Mouse (Mus musculus) left cerebral cortex, adult 6 months (tissue): Measurements from ENCODE around the gene Uckl1. TPM values are rescaled to one million over a fixed set of nuclear protein-coding genes. Genes with fewer than 3 reads are reported as not detected.

Experiments
- long read RNA-seq, 2 experiments: library from polyadenylated mRNA; unstranded; transcript quantifications; one replicate each; pipeline ENCODE4 v2.0.0; 2019 to 2020
- polyA plus RNA-seq: library from polyadenylated mRNA; unstranded; fragments of <200 nt; fragmentation: Nextera tagmentation; gene quantifications from 2 replicates; pipeline ENCODE4 v1.2.3, GENCODE M21; 2021

Uckl1 gene
- 28.6 and 32.5 TPM in 2 replicates for polyA plus RNA-seq
- long read RNA-seq, experiment 1, partial matches to known transcripts, result 2 of 198 reads
- long read RNA-seq, experiment 1, other reads (novel, unspliced or antisense), result 195 of 198 reads
- long read RNA-seq, experiment 2, partial matches to known transcripts, result 2 of 35 reads
- long read RNA-seq, experiment 2, other reads (novel, unspliced or antisense), result 33 of 35 reads

DNA sequence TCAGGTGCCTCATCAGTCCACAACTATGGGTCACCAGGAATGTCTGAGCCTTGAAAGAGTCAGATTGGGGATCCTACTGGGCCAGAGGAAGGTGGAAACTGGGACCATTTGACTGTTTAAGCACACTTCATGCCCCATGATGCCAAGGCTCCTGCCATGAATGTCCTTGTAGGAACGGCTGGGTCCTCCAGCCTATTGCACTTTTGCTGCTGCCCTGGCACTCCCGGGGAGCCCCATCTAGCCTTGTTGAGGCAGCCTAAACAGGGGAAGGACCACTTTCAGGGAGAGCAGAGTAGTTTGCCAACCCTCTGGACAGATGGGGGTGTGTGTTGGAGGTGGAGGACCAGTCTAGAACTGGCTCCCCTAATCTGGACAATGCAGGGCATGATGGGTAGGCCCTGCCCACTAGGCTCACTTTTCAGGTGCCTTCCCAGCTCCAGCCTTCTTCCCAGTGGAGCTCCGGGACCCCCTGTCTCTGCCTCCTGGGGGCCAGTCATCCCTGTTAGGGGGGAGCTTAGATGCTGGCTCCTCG lies at the start of gene Uckl1:
Gene Uckl1, minus strand, starts transcription at position 482 of the 532 bp plus-strand sequence.

DNA sequence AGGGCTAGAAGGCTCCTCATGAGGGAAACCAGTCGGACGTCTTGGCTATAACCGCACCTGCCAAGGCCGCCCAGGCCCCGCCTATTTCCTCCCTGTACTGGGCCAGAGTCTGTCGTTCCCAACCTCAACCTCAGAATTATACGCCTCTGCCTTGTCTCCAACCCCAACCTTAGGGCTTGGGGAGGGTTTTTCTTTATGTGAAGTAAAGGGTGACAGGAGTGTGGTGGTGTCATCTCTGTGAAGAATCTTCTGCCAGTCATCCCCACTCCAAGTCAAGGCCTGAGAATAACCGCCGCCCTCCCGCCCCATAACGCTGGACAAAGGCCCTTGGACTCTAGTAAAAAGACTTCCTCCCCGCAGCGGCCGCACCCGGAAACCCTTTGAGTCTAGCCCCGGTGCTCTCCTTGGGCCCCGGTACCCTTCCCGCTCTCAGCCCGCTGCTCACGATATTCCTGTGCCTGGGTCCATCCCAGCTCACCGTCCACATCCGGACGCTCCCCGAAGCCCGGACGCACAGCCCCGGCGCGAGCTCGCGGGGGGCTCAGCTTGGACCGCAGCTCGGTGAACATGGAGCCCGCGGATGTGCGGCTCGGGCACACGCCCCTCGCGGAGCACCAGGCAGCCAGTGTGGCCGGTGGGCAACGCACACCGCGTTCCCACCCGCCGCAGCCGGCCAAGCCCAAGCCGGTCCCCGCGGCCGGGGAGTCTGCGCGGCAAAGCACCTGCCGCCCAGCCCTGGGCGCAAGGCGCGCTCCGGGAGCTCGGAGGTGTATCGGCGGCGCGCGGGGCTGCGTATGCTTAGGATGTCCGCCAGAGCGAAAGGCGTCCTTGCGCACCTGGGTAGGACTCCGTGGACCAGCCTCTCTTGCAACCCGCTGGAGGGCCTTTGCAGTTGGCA lies 14.0 kb upstream of the Uckl1 start, which contains the start of gene Samd10:
Gene Samd10, minus strand, starts transcription at position 759 of the 898 bp plus-strand sequence.

DNA sequence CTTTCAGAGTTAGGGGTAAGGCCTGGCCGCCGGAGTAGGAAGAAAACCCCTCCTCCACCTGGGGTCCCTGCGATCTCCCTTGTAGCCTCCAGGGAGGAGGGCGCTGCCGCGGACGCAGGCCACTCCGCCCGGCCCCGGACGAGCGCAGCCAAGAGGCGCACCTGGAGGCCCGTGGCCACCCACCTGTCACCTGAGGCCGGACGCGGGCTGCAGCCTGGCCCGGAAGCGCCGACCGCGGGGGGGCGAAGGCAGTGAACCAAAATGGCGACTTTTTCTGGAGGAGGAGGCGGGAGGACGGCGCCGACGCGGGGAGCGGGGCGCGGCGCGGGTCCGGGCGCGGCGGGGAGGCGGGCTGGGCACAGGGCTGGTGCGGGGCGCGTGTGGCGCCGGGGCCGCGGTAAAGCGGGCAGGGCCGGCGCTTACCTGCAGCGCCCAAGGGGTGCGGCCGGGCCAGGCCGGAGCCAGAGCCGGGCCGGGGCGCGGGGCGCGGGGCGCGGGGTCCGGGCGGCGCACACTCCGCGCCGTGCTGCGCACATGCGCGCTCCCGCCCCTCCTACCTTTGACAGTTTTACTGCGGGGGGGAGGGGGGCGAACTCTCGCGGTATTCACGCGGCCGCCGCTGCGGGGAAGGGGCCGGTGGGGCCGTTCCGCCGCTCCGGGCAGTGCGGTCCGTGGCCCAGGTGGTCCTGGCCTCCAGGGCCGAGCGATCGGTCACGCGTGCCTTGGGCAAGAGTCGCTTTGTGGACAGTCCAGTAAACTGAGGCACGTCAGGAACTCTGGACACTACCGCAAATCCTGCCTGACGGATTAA lies 7.7 kb upstream of the Uckl1 start, which contains the start of gene Zfp512b:
Gene Zfp512b, minus strand, starts transcription at position 573 of the 811 bp plus-strand sequence.

DNA sequence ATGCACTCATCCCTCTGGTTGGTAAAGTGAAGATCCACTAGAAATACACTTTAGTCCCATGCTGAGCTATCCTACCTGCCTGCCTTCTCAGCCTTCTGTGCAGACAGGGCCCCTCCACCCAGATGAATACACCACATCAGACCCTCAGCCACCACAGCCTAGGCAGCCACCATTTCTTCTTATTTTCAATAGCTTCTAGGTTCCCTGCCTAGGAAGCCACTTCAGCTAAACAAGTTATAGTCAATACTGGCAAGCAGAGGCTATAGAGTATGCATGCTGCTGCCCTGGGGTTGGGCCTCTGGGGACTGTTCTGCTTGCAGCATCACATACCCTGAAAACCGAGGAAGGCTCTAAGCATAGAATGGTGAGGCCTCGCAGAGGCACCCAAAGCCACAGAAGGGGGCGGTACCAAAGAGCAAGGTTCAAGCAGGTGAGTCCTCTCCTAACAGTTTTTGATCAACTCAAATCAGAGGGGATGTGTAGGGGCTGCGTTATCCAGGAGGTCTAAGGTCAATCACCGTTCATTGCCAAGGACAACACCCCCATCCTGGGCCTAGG lies 6.9 kb upstream of the Uckl1 start, which contains the start of gene Prpf6:
Gene Prpf6, plus strand, starts transcription at position 341 of the 558 bp plus-strand sequence.

DNA sequence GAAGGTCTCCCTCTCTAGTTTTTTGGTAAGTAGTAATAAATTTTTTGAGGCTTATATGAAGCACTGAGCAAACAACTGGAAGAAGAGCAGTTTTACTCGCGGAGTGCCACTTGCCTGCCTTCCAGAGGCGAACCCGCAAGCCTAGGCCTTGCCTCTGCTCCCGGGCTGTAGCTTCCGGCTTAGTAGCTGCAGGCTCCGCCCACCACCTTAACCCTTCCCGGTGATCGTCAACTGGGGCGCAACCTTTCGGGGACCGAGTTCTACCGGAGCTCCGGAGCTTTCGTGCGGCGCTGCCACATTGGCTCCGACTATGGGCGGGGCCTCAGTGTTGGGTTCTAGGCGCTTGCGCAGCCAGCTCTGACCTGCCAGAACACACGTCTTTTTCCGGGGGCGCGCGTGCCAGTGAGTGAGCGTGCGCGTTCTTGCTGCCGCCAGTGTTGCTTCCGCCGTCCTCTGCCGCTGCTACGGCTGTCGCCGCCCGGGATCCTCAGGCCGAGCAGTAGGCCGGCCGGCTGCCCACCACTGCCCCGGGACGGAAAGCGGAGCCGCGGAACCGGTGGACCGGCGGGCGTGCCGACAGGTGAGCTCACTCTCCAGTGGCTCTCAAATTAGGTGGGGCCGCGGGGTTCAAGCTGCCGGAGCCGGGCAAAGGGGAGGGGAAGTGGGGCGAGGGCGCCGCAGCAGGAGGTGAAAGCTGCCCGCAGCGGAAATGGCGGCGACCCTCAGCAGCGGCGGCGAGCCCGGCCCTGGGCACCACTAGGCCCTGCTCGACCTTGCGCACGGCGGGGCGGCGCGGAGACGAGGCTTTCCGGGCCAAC lies 64.4 kb downstream of the Uckl1 start, which contains the start of gene Dnajc5:
Gene Dnajc5, plus strand, starts transcription at position 368 of the 818 bp plus-strand sequence.

Other genes starting within 250 kb of the Uckl1 start
- gene Zgpat, start 220.0 kb downstream of the Uckl1 start, polyA plus RNA-seq, result 20.7 and 23.8 TPM in 2 replicates
- gene Arfrp1, start 219.5 kb downstream of the Uckl1 start, polyA plus RNA-seq, result 52.6 and 74.6 TPM in 2 replicates
- 3.3 and 5.9 TPM in 2 replicates for gene Lime1, start 204.8 kb downstream of the Uckl1 start, polyA plus RNA-seq
- 3.4 and 3.7 TPM in 2 replicates for gene Zbtb46, start 125.5 kb downstream of the Uckl1 start, polyA plus RNA-seq
- not detected in 2 replicates for gene Abhd16b, start 91.7 kb downstream of the Uckl1 start, polyA plus RNA-seq
- 95.7 and 115 TPM in 2 replicates for gene Tpd52l2, start 87.8 kb downstream of the Uckl1 start, polyA plus RNA-seq
- 117 and 129 TPM in 2 replicates for gene Dnajc5, start 64.4 kb downstream of the Uckl1 start, polyA plus RNA-seq
- gene Prpf6, start 7.0 kb upstream of the Uckl1 start, polyA plus RNA-seq, result 27.5 and 46.4 TPM in 2 replicates
- 8.0 and 18.5 TPM in 2 replicates for gene Zfp512b, start 7.9 kb upstream of the Uckl1 start, polyA plus RNA-seq
- gene Samd10, start 14.3 kb upstream of the Uckl1 start, polyA plus RNA-seq, result 19.1 and 21.8 TPM in 2 replicates
- gene Gm29797, start 72.1 kb upstream of the Uckl1 start, polyA plus RNA-seq, result not detected in 2 replicates
- 2.4 and 3.0 TPM in 2 replicates for gene Sox18, start 86.7 kb upstream of the Uckl1 start, polyA plus RNA-seq
- gene Tcea2, start 95.4 kb upstream of the Uckl1 start, polyA plus RNA-seq, result 52.7 and 76.3 TPM in 2 replicates
- 32.3 and 45.8 TPM in 2 replicates for gene Rgs19, start 109.1 kb upstream of the Uckl1 start, polyA plus RNA-seq
- gene Lkaaear1, start 113.5 kb upstream of the Uckl1 start, polyA plus RNA-seq, result not detected in 2 replicates
- 19.1 and 27.8 TPM in 2 replicates for gene Oprl1, start 130.1 kb upstream of the Uckl1 start, polyA plus RNA-seq
- 0.45 and 0.64 TPM in 2 replicates for gene Myt1, start 178.4 kb upstream of the Uckl1 start, polyA plus RNA-seq